22 mouse cellular contexts compared by ENCODE assay signal in genomic region chr11:40835393-40835792, GRCm38 (mm10).
DNase-seq lines count a peak whose midpoint lies in the region; ATAC-seq and TF ChIP-seq lines count a peak whose summit lies in the region.
"Had no signal": no experiment of that assay in that cellular context is flagged by ENCODE, and none has a peak within 500 bp of the region (broad histone marks: within the 10 kb centered on the region; RNA-seq: fewer than 3 reads in every experiment).

No protein-coding gene starts in this region.

- H3K4me2 ChIP-seq in forebrain, embryonic 16.5 days (ENCODE audit: low read length) = no peak overlapping the region
- H3K4me2 ChIP-seq in embryonic facial prominence, embryonic 14.5 days (ENCODE audit: low read depth, low read length) = no peak overlapping the region
- H3K4me2 ChIP-seq: embryonic facial prominence, embryonic 12.5 days; hindbrain, embryonic 12.5 days; intestine, embryonic 15.5 days had no signal

- no peak overlapping the region for H3K9ac ChIP-seq in forebrain, embryonic 16.5 days (replicated peaks; ENCODE audit: low read depth, low read length)
- H3K9ac ChIP-seq in embryonic facial prominence, embryonic 14.5 days (ENCODE audit: low read depth, low read length) = no peak overlapping the region
- H3K9ac ChIP-seq: embryonic facial prominence, embryonic 12.5 days; hindbrain, embryonic 12.5 days; intestine, embryonic 15.5 days had no signal

- TF ChIP-seq CTCF in layer of hippocampus, adult 2 months (conservative IDR thresholded peaks at IDR 0.05) = no peak

- no peak overlapping the region for H3K27ac ChIP-seq in forebrain, embryonic 16.5 days (ENCODE audit: low read length)
- no peak overlapping the region for H3K27ac ChIP-seq in forebrain, embryonic 10.5 days
- H3K27ac ChIP-seq in layer of hippocampus, adult 2 months = no peak overlapping the region
- H3K27ac ChIP-seq in embryonic facial prominence, embryonic 14.5 days (replicated peaks; ENCODE audit: low read depth, low read length) = no peak overlapping the region
- H3K27ac ChIP-seq: embryonic facial prominence, embryonic 12.5 days; heart, embryonic 10.5 days; hindbrain, embryonic 12.5 days; intestine, embryonic 15.5 days had no signal

- no peak overlapping the region for H3K4me3 ChIP-seq in forebrain, embryonic 16.5 days (replicated peaks; ENCODE audit: low read length)
- no peak overlapping the region for H3K4me3 ChIP-seq in forebrain, embryonic 10.5 days
- no peak overlapping the region for H3K4me3 ChIP-seq in layer of hippocampus, adult 2 months
- H3K4me3 ChIP-seq in embryonic facial prominence, embryonic 14.5 days (ENCODE audit: low read depth, low read length) = no peak overlapping the region
- H3K4me3 ChIP-seq: embryonic facial prominence, embryonic 12.5 days; heart, embryonic 10.5 days; hindbrain, embryonic 12.5 days; intestine, embryonic 15.5 days had no signal

- WGBS in forebrain, embryonic 16.5 days = 41% methylated on average over 4 of the region's 4 CpGs
- WGBS in forebrain, embryonic 10.5 days = 73% methylated on average over 4 of the region's 4 CpGs
- WGBS in embryonic facial prominence, embryonic 14.5 days = 28% methylated on average over 4 of the region's 4 CpGs

- DNase-seq in embryo, embryonic 10.5 days (ENCODE audit: low spot score) = peak; percentile 6
- no peak for DNase-seq in embryo, embryonic 10 days (ENCODE audit: low spot score)
- DNase-seq in forebrain, embryonic 10.5 days (ENCODE audit: extremely low spot score, low spot score) = no peak
- peak; percentile 8 for DNase-seq in layer of hippocampus, adult 9-11 months
- DNase-seq in layer of hippocampus, adult 2 months (ENCODE audit: low spot score in 2 of 2) = no peak
- DNase-seq in embryonic facial prominence, embryonic 14.5 days (ENCODE audit: low spot score) = peak; percentile 25
- DNase-seq in urinary bladder, postnatal 10 days (ENCODE audit: low spot score) = no peak
- DNase-seq: adrenal gland, postnatal 10 days; B cell, adult 2 months; cerebellum, adult 18-20 months; cerebellum, postnatal 10 days; gastrocnemius, postnatal 10 days; heart, postnatal 10 days; heart, postnatal 4 days; kidney, adult 18-20 months had no signal

- H3K36me3 ChIP-seq in forebrain, embryonic 16.5 days (ENCODE audit: control insufficient read depth, insufficient read depth) = no peaks in the 10 kb centered on the region
- no peaks in the 10 kb centered on the region for H3K36me3 ChIP-seq in forebrain, embryonic 10.5 days (replicated peaks)
- no peaks in the 10 kb centered on the region for H3K36me3 ChIP-seq in embryonic facial prominence, embryonic 14.5 days (ENCODE audit: control insufficient read depth, insufficient read depth, low read length)
- H3K36me3 ChIP-seq: embryonic facial prominence, embryonic 12.5 days; G1E; heart, embryonic 10.5 days; hindbrain, embryonic 12.5 days; intestine, embryonic 15.5 days had no signal

- no peaks in the 10 kb centered on the region for H3K9me3 ChIP-seq in forebrain, embryonic 16.5 days (ENCODE audit: control insufficient read depth, low read length)
- H3K9me3 ChIP-seq in forebrain, embryonic 10.5 days = 0 out of 2 replicates have a peak, but pooled peaks cover 4% of the 10 kb centered on the region
- no peaks in the 10 kb centered on the region for H3K9me3 ChIP-seq in embryonic facial prominence, embryonic 14.5 days (ENCODE audit: control insufficient read depth, low read length)
- H3K9me3 ChIP-seq: embryonic facial prominence, embryonic 12.5 days; G1E; heart, embryonic 10.5 days; intestine, embryonic 15.5 days had no signal

- no peaks in the 10 kb centered on the region for H3K27me3 ChIP-seq in forebrain, embryonic 16.5 days (replicated peaks; ENCODE audit: control insufficient read depth, insufficient read depth, low read length)
- H3K27me3 ChIP-seq in forebrain, embryonic 10.5 days (ENCODE audit: poor library complexity, severe bottlenecking) = no peaks in the 10 kb centered on the region
- H3K27me3 ChIP-seq in embryonic facial prominence, embryonic 14.5 days (replicated peaks; ENCODE audit: control insufficient read depth, insufficient read depth, low read length) = no peaks in the 10 kb centered on the region
- H3K27me3 ChIP-seq: embryonic facial prominence, embryonic 12.5 days; hindbrain, embryonic 12.5 days; intestine, embryonic 15.5 days had no signal

- peak; percentile 74 for ATAC-seq in forebrain, embryonic 16.5 days
- ATAC-seq in embryonic facial prominence, embryonic 14.5 days (ENCODE audit: low read depth) = no peak
- ATAC-seq: CD4-positive, CD25-positive, alpha-beta regulatory T cell, adult 4 months; intestine, embryonic 15.5 days had no signal

- H3K4me1 ChIP-seq in forebrain, embryonic 16.5 days (replicated peaks; ENCODE audit: control insufficient read depth, insufficient read depth, low read length) = no peaks in the 10 kb centered on the region
- H3K4me1 ChIP-seq in forebrain, embryonic 10.5 days = no peaks in the 10 kb centered on the region
- H3K4me1 ChIP-seq in embryonic facial prominence, embryonic 14.5 days (ENCODE audit: control insufficient read depth, insufficient read depth, low read length) = no peaks in the 10 kb centered on the region
- H3K4me1 ChIP-seq: embryonic facial prominence, embryonic 12.5 days; heart, embryonic 10.5 days; hindbrain, embryonic 12.5 days; intestine, embryonic 15.5 days had no signal

Comparison
In these comparisons a context has a peak if more than half of its experiments do, and no peak if none do; other contexts are left out.
1. DNase-seq: peak in embryo, embryonic 10.5 days (single experiment), layer of hippocampus, adult 9-11 months (single experiment) and embryonic facial prominence, embryonic 14.5 days (single experiment); none in embryo, embryonic 10 days (single experiment), forebrain, embryonic 10.5 days (single experiment), layer of hippocampus, adult 2 months (0 of 2) and urinary bladder, postnatal 10 days (single experiment).